Mouse (Mus musculus) embryonic facial prominence, embryonic 14.5 days (tissue): Measurements from ENCODE around the gene Pgf. TPM values are rescaled to one million over a fixed set of nuclear protein-coding genes. Genes with fewer than 3 reads are reported as not detected.
A peak's percentile ranks its signal among the peaks of the same experiment; 100 is the strongest.

Experiments
- ATAC-seq: fragments of 200-750 bp; cut with Nextera tagmentation; 2 replicates; pipeline ENCODE4 v1.8.0; 2017; ENCODE audit warnings: low read depth, moderate number of reproducible peaks, moderate TSS enrichment
- DNase-seq: peaks from one replicate; pipeline ENCODE4 v3.0.0-alpha.2; 2015; ENCODE audit warnings: low spot score
- H3K27ac ChIP-seq: fragments of 300-500 bp; sonication (generic); replicated peaks from 2 replicates; pipeline ENCODE4 v1.5.1; 2014; ENCODE audit warnings: low read depth, mild to moderate bottlenecking, low read length, moderate library complexity
- H3K27me3 ChIP-seq: fragments of 300-500 bp; sonication (generic); replicated peaks from 2 replicates; pipeline ENCODE4 v1.6.1; 2014; ENCODE audit warnings: low read length; ENCODE audit not compliant: control insufficient read depth, insufficient read depth
- H3K36me3 ChIP-seq: fragments of 300-500 bp; sonication (generic); 2 replicates; pipeline ENCODE4 v1.6.1; 2014; ENCODE audit warnings: low read length, mixed read lengths; ENCODE audit not compliant: control insufficient read depth, insufficient read depth
- H3K4me1 ChIP-seq: fragments of 300-500 bp; sonication (generic); 2 replicates; pipeline ENCODE4 v1.6.1; 2014; ENCODE audit warnings: antibody characterized with exemption, low read length; ENCODE audit not compliant: control insufficient read depth, insufficient read depth
- H3K4me2 ChIP-seq: fragments of 300-500 bp; sonication (generic); 2 replicates; pipeline ENCODE4 v1.6.1; 2014; ENCODE audit warnings: low read depth, mild to moderate bottlenecking, low read length, moderate library complexity, mixed read lengths
- H3K4me3 ChIP-seq: fragments of 300-500 bp; sonication (generic); 2 replicates; pipeline ENCODE4 v1.5.1; 2014; ENCODE audit warnings: low read depth, mild to moderate bottlenecking, low read length
- H3K9ac ChIP-seq: fragments of 300-500 bp; sonication (generic); 2 replicates; pipeline ENCODE4 v1.6.1; 2014; ENCODE audit warnings: low read depth, mild to moderate bottlenecking, low read length, moderate library complexity, mixed read lengths
- H3K9me3 ChIP-seq: fragments of 300-500 bp; sonication (generic); 2 replicates; pipeline ENCODE4 v1.6.1; 2016; ENCODE audit warnings: low read length; ENCODE audit not compliant: control insufficient read depth
- WGBS: fragments of 180-500 bp; shearing (Covaris S2); extraction: QIAGEN DNeasy Blood & Tissue Kit; methylation state at CpG from one replicate; pipeline ENCODE4 v1.1.7; 2014; 5-methylcytosine and 5-hydroxymethylcytosine counted together
- polyA plus RNA-seq: library from polyadenylated mRNA; unstranded; fragments of >200 nt; fragmentation: Nextera tagmentation; extraction: Ambion mirVana; gene quantifications from 2 replicates; pipeline ENCODE4 v1.2.1, GENCODE M21; 2014

Pgf gene
- 18.0 and 20.2 TPM in 2 replicates for polyA plus RNA-seq

GRCm38 (mm10) chr12:85177740-85178239, at the start of gene Pgf:
Pgf (minus strand) TSS chr12:85177790.
- ATAC-seq, result no peak
- Histone ChIP-seq H3K27ac (peak within 1 kb of the TSS; percentile 21; the same call in 1 of the 2 replicates), H3K4me3 (peak within 1 kb of the TSS; percentile 37)

GRCm38 (mm10) chr12:85227227-85227626, 49.6 kb upstream of the Pgf start:
- 19% methylated on average over 7 of the region's 7 CpGs for WGBS
- H3K9me3 ChIP-seq, result no peaks in the 10 kb centered on the region
- H3K27me3 ChIP-seq, result no peaks in the 10 kb centered on the region
- H3K4me3 ChIP-seq, result no peak overlapping the region
- H3K4me1 ChIP-seq, result peaks cover 19% of the 10 kb centered on the region
- no peak overlapping the region for H3K4me2 ChIP-seq
- peak; percentile 89 for ATAC-seq
- DNase-seq, result peak; percentile 88
- H3K9ac ChIP-seq, result no peak overlapping the region
- peak overlapping the region; percentile 57 for H3K27ac ChIP-seq
- H3K36me3 ChIP-seq, result peaks cover 48% of the 10 kb centered on the region

More at GRCm38 (mm10) chr12:85177740-85178239, at the start of gene Pgf:
- H3K27me3 ChIP-seq, result no peaks in the 10 kb centered on the region
- DNase-seq, result no peak
- peak within 1 kb of the TSS; percentile 58 for H3K9ac ChIP-seq
- peaks cover 49% of the 10 kb centered on the region for H3K4me1 ChIP-seq
- peak within 1 kb of the TSS; percentile 77 for H3K4me2 ChIP-seq
- no peaks in the 10 kb centered on the region for H3K9me3 ChIP-seq
- WGBS, result 71% methylated on average over 10 of the region's 10 CpGs
- no peaks in the 10 kb centered on the region for H3K36me3 ChIP-seq

DNA sequence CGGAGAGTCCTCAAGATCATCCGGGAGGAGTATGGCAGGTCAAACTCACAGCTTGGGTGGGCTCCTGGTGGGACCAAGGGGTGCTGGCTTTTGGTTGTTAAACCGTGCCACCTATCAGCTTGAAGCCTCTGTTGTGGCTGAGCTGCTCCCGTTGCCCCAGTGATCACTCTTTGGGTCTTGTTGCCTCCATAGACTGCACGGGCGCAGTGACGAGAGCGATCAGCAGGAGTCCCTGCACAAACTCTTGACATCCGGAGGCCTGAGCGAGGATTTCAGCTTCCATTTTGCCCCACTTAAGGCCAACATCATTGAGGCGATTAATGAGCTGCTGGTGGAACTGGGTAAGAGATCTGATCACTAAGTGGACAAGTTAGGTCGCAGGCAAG, 42.3 kb upstream of the Pgf start:
- DNase-seq (no peak), ATAC-seq (no peak)
- H3K9ac ChIP-seq, result peak overlapping the region; percentile 74

GRCm38 (mm10) chr12:85219236-85219904, 41.8 kb upstream of the Pgf start, which contains the start of gene Eif2b2:
Eif2b2 (plus strand) TSS chr12:85219481.
- Histone ChIP-seq H3K27me3 (no peaks in the 10 kb centered on the region), H3K9me3 (no peaks in the 10 kb centered on the region), H3K4me1 (peaks cover 11% of the 10 kb centered on the region), H3K36me3 (peaks cover 30% of the 10 kb centered on the region), H3K27ac (peak within 1 kb of the TSS; percentile 72), H3K9ac (peak within 1 kb of the TSS; percentile 74), H3K4me2 (peak within 1 kb of the TSS; percentile 81), H3K4me3 (peak within 1 kb of the TSS; percentile 79)
- WGBS, result 1% methylated on average over 42 of the region's 54 CpGs
- peak; percentile 99 for DNase-seq
- ATAC-seq, result peak; percentile 100

More for the DNA sequence above, 42.3 kb upstream of the Pgf start:
- Histone ChIP-seq H3K27me3 (no peaks in the 10 kb centered on the region), H3K36me3 (peaks cover 35% of the 10 kb centered on the region), H3K9me3 (no peaks in the 10 kb centered on the region), H3K4me1 (peaks cover 11% of the 10 kb centered on the region), H3K27ac (peak overlapping the region; percentile 72; the same call in 1 of the 2 replicates), H3K4me2 (peak overlapping the region; percentile 81), H3K4me3 (peak overlapping the region; percentile 79)
- 4% methylated on average over 12 of the region's 12 CpGs for WGBS

DNA sequence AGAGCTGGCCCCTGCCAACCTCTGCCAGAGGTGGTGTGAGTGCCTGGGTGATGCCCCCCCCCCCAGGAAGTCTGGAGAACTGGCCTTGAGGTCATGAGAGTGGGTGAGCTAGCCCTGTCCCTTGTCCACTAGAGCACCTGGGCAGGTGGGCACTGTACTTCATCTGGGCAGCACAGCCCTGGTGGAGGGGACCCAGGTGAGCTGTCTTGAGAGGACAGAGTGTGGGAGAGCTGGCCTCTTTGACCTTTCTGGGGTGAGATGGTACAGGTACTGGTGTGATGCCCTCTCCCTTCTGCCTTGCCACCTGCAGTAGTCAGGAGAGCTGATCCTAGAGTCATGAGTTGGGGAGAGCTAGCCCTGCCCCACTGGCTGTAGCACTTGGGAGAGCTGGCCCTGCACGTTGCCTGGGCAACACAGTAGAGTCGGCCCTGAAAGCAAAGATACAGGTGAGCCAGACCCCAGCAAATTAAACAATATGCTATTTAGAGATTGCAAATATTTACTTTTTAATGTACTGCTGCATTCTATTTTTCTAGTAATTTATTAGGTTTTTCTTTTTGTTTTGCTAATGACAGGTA, 40.2 kb upstream of the Pgf start:
- no peaks in the 10 kb centered on the region for H3K27me3 ChIP-seq
- no peak overlapping the region for H3K9ac ChIP-seq
- peaks cover 11% of the 10 kb centered on the region for H3K4me1 ChIP-seq
- no peak for ATAC-seq
- DNase-seq, result no peak
- H3K27ac ChIP-seq, result no peak overlapping the region
- no peaks in the 10 kb centered on the region for H3K9me3 ChIP-seq
- H3K4me2 ChIP-seq, result no peak overlapping the region
- H3K36me3 ChIP-seq, result peaks cover 14% of the 10 kb centered on the region
- WGBS, result 88% methylated on average over 2 of the region's 2 CpGs
- H3K4me3 ChIP-seq, result no peak overlapping the region

DNA sequence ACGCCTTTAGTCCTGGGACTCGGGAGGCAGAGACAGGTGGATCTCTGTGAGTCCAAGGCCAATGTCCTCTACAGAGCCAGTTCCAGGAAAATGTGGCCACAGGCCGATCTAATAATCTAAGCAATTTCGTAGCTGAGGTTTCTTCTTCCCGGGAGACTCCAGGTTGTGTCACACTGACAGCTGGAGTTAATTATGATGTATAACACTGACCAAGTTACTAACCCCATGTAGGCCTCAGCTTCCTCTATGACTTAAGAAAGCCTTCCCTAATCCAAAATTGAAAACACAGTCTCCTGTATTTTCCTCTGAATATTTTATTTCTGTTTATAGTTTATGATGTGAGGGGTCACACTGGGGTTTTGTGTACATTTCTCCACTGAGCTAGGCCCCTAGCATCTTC, 37.4 kb upstream of the Pgf start:
- no peak overlapping the region for H3K9ac ChIP-seq
- H3K27ac ChIP-seq, result no peak overlapping the region
- no peak overlapping the region for H3K4me2 ChIP-seq
- H3K4me1 ChIP-seq, result peaks cover 1% of the 10 kb centered on the region
- DNase-seq, result no peak
- no peaks in the 10 kb centered on the region for H3K27me3 ChIP-seq
- H3K4me3 ChIP-seq, result no peak overlapping the region
- 42% methylated on average over 5 of the region's 5 CpGs for WGBS
- no peaks in the 10 kb centered on the region for H3K9me3 ChIP-seq
- ATAC-seq, result no peak
- no peaks in the 10 kb centered on the region for H3K36me3 ChIP-seq

- H3K36me3 ChIP-seq, result no peaks in the 10 kb centered on the region
- H3K9me3 ChIP-seq, result no peaks in the 10 kb centered on the region
Measured at GRCm38 (mm10) chr12:85208687-85209199, 31.2 kb upstream of the Pgf start.

GRCm38 (mm10) chr12:85205425-85205824, 27.8 kb upstream of the Pgf start:
- no peaks in the 10 kb centered on the region for H3K9me3 ChIP-seq
- no peak for DNase-seq
- no peak overlapping the region for H3K4me2 ChIP-seq
- no peak for ATAC-seq
- H3K36me3 ChIP-seq, result no peaks in the 10 kb centered on the region
- H3K27ac ChIP-seq, result no peak overlapping the region
- no peaks in the 10 kb centered on the region for H3K27me3 ChIP-seq
- peaks cover 18% of the 10 kb centered on the region for H3K4me1 ChIP-seq
- 91% methylated on average over 10 of the region's 10 CpGs for WGBS
- H3K4me3 ChIP-seq, result no peak overlapping the region
- no peak overlapping the region for H3K9ac ChIP-seq

More at GRCm38 (mm10) chr12:85208687-85209199, 31.2 kb upstream of the Pgf start:
- DNase-seq, result no peak
- H3K4me3 ChIP-seq, result no peak overlapping the region
- no peak overlapping the region; the same call in 1 of the 2 replicates for H3K27ac ChIP-seq
- no peak overlapping the region for H3K9ac ChIP-seq
- no peak; the same call in 1 of the 2 replicates for ATAC-seq
- no peaks in the 10 kb centered on the region for H3K4me1 ChIP-seq
- WGBS, result 34% methylated on average over 7 of the region's 7 CpGs
- no peaks in the 10 kb centered on the region for H3K27me3 ChIP-seq
- H3K4me2 ChIP-seq, result no peak overlapping the region
